Mouse (Mus musculus) hematopoietic multipotent progenitor cell, adult 10-12 weeks (in vitro differentiated cells): ENCODE data around the gene Myt1. TPM values are rescaled to one million over a fixed set of nuclear protein-coding genes. Genes with fewer than 3 reads are reported as not detected.

Experiments
- polyA plus RNA-seq: library from polyadenylated mRNA; stranded (reverse); fragments of >175 nt; gene quantifications from 2 replicates; pipeline ENCODE4 v1.2.3, GENCODE M21; 2012; ENCODE audit warnings: low replicate concordance

The Myt1 gene
- not detected in 2 replicates for polyA plus RNA-seq

DNA sequence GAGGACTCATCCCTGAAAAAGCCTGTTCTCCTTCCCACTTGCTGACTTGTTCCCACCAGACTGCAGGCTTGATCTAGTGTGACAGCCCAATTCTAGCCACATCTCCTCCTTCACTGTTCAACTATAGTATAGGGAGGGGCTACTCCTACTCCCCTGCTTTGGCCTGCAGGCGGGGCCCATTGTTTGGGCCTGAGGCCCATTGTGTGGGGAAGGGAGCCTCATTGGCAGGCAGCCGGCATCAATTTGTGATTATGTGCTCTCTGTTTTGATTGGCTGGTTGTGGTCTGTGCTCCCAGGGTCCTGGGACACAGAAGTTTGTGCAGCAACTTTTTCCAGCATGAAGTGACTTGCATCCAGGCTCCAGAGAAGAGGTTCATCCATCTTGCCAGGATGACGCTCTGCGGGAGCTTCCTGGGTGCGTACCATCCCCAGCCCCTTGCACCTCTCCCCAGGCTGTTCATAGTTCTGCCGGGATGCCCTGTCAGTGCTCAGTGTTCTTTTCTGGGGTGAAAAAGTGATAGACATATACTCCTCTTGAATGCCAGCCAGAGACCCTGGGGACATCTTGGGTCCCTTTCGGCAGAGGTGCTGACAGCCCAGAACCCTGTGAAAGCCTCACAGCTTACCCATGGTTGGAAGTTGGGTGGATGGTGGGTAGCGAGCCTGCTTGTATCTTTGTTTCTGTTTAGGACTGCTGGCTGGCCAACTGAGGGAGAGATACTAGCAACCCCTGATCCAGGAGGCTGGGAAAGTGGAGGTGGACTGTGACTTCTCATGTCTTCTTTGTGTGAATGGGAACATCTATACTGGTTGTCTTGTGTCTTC, at the start of gene Myt1:
Myt1 (plus strand) TSS at position 327 of the 825 bp plus-strand sequence.

DNA sequence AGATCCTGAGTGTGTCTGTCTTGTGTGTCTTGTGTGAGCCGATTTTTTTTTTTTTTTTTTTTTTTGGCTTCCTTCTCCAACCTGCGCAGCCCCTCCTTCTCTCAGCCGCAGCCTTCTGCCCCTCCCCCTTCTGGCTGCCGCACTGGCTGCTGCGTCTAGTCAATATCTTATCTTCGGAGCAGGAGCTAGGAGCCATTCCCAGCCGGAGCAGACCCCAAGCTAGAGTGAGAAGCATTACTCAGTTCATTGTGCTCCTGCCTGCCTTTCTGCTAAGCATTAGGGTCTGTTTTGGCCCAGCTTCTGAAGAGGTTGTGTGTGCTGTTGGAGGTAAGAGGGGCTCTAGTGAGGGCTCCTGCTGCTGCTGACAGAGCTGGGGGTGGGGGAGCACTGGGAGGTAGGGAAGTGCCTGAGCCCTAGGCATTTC, 48.2 kb upstream of the Myt1 start, which contains the start of gene Oprl1:
Oprl1 (plus strand) TSS at position 114 of the 424 bp plus-strand sequence.

DNA sequence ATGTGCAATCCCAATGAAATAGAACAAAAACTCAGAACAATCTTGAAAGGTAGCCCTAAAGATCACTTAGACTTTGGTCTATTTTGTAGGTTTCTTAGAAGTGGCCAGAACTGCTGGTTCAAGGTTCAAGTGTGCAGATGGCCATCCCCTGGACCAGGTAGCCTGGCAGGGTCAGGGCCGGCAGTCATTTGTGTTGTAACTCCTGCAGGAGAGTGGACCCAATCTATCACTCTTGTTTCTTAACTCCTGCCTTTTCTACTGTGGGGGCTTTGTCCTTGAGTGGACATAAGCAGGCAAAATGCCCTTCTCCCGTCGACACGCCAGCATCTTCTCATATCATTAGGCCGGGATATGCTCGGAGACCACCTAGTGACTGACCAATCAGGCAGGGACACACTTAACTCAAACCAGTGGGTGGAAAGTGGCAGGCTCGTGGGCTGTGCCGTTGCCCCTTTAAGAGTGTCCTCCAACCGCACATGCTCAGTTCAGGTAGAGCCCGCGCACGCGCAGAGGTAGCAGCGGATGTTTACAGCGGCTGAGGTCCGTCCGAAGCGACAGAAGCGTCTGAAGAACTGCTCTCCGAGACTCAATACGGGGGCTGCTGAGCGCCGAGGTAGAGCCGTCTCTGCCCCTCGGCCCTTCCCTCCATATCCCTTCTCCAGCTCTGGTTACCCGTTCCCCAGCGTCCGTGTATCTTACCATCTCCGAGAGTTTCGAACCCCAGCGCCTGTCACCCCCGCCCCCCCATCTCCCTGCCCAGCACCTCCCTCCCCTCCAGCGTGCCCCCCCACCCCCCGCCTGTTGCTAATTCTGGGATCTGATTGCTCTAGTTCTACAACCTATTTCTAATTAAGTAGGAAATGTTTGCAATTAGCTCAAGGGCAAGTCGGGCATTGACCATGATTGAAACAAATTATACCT, 74.5 kb downstream of the Myt1 start, which contains the start of gene Pcmtd2:
Pcmtd2 (plus strand) TSS at position 483 of the 921 bp plus-strand sequence.

DNA sequence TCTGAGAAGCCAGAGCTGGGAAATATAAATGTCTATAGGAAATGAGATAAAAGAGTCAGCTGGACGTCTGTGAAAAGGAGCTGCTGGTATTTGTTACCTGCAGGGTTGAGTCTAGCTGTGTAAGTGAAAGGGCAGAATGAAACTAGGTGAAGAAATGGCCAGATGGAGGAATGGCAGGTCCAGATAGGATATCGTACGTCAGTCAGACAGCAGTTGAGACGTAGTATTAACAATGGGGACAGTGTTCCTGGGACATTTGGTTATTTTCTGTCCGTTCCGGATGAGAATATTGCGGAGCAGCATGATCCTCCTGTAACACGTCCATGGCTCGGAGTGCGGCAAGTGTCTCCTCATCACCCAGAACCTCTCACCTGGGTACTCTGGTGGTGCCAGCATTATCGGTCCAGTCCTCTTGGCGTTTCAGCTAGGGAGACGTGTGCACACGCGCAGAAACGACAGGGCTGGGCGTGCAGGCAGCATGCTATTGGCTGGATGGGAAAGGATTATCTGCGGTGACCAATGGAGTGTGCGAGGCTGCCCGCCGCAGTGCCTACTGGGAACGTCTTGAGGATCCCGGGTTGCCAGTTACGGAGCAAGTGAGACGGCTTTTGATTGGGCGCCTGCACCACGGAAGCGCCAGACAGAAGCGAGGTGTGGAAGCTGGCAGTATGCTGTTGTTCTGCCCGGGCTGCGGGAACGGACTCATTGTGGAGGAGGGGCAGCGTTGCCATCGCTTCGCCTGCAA, 100.8 kb downstream of the Myt1 start, which contains the start of gene Polr3k:
Polr3k (plus strand) TSS at position 547 of the 745 bp plus-strand sequence.

Other genes starting within 250 kb of the Myt1 start
- 38.7 and 70.5 TPM in 2 replicates for gene Dnajc5, start 242.8 kb upstream of the Myt1 start, polyA plus RNA-seq
- gene Uckl1, start 178.4 kb upstream of the Myt1 start, polyA plus RNA-seq: 93.4 and 215 TPM in 2 replicates
- 12.0 and 21.1 TPM in 2 replicates for gene Prpf6, start 171.5 kb upstream of the Myt1 start, polyA plus RNA-seq
- gene Zfp512b, start 170.5 kb upstream of the Myt1 start, polyA plus RNA-seq: 84.7 and 206 TPM in 2 replicates
- 17.3 and 21.9 TPM in 2 replicates for gene Samd10, start 164.1 kb upstream of the Myt1 start, polyA plus RNA-seq
- not detected in 2 replicates for gene Gm29797, start 106.3 kb upstream of the Myt1 start, polyA plus RNA-seq
- gene Sox18, start 91.7 kb upstream of the Myt1 start, polyA plus RNA-seq: 2.2 and 9.7 TPM in 2 replicates
- gene Tcea2, start 83.0 kb upstream of the Myt1 start, polyA plus RNA-seq: 10.6 and 34.3 TPM in 2 replicates
- 174 and 368 TPM in 2 replicates for gene Rgs19, start 69.4 kb upstream of the Myt1 start, polyA plus RNA-seq
- not detected in 2 replicates for gene Lkaaear1, start 64.9 kb upstream of the Myt1 start, polyA plus RNA-seq
- 0.05 TPM in 1 of 2 replicates, not detected in the other for gene Oprl1, start 48.3 kb upstream of the Myt1 start, polyA plus RNA-seq
- gene Pcmtd2, start 74.5 kb downstream of the Myt1 start, polyA plus RNA-seq: 3.2 and 40.7 TPM in 2 replicates
- gene Polr3k, start 101.0 kb downstream of the Myt1 start, polyA plus RNA-seq: 0.14 and 1.7 TPM in 2 replicates
- gene Gm14496, start 227.8 kb downstream of the Myt1 start, polyA plus RNA-seq: 0.02 TPM in 1 of 2 replicates, not detected in the other